Mouse (Mus musculus): ENCODE measurements at regions not wholly inside any gene's neighbourhood (a gene's known extent, or its start where the extent isn't known, plus 50 kb on each side); places are given as distances from the start of the nearest gene placed in this dataset.

DNA sequence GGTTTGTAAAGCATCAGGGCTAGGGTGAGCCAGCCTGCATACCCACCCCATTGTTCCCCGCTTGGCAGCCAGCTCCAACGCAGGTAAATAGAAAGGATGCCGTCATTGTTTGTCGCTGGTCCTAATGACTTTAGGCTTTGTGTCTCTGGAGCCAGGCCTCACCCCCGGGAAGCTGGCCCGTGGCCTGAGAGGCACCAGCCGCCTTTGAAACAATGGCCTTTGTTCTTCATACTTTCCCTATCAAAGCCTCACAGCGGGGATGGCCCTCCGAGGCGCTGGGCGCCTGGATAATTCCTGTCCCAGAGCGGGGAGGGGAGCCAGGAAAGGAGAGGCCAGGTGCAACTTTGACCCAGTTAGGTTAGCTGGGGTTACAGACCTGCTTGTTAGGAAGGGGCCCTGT lies 495.0 kb downstream of the Med13l start:
- no peaks in the 10 kb centered on the region for H3K9me3 ChIP-seq (replicated peaks; ENCODE audit: insufficient read depth, low read length)
- H3K79me2 ChIP-seq (ENCODE audit: control insufficient read depth, insufficient read depth, low read length, poor library complexity) = no peaks in the 10 kb centered on the region

DNA sequence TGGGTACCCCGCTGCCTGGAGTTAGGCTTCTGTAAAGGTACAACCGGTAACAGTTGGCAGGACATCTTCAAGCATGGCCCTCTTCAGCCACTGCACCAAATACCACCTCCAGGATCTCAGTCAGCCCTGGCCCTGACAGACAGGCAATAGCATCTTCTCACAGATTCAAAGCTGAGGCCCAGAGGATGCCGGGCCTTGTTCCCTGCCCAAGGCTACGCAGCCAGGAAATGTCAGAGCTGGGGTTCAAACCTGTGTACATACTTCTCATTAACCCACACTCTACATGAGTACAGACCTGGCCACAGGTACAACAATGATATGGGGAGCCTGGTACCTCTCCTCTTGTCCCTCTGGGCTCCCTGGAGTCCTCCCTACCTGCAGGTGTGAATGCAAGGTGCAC lies 497.3 kb downstream of the Med13l start:
- TF ChIP-seq POLR2AphosphoS2 (IDR thresholded peaks at IDR 0.05; ENCODE audit: low read length) (no peak), SMC3 (IDR thresholded peaks at IDR 0.05; ENCODE audit: low read depth, low read length) (no peak), MAFK (IDR thresholded peaks at IDR 0.05; ENCODE audit: borderline replicate concordance, low read depth, low read length) (no peak), MYB (IDR thresholded peaks at IDR 0.05; ENCODE audit: low read depth, low read length) (no peak), EP300 (IDR thresholded peaks at IDR 0.05; ENCODE audit: low read depth in 1 of 2, low read length in 2 of 2) (no peak), JUND (IDR thresholded peaks at IDR 0.05; ENCODE audit: low read depth, low read length) (no peak), USF1 (IDR thresholded peaks at IDR 0.05; ENCODE audit: low read depth, low read length) (no peak), TCF12 (IDR thresholded peaks at IDR 0.05; ENCODE audit: low read depth, low read length) (no peak), GABPA (IDR thresholded peaks at IDR 0.05; ENCODE audit: low read depth, low read length) (no peak), MAZ (IDR thresholded peaks at IDR 0.05; ENCODE audit: low read depth, low read length) (no peak), SIN3A (IDR thresholded peaks at IDR 0.05; ENCODE audit: low read length) (no peak), CHD1 (IDR thresholded peaks at IDR 0.05; ENCODE audit: low read depth, low read length) (no peak), RCOR1 (IDR thresholded peaks at IDR 0.05; ENCODE audit: low read depth, low read length) (no peak), ETS1 (IDR thresholded peaks at IDR 0.05; ENCODE audit: low read depth, low read length) (no peak), TAL1 (IDR thresholded peaks at IDR 0.05; ENCODE audit: low read length) (no peak), ZMIZ1 (IDR thresholded peaks at IDR 0.05; ENCODE audit: low read depth, low read length) (no peak), RAD21 (IDR thresholded peaks at IDR 0.05; ENCODE audit: low read depth, low read length) (no peak), POLR2A (IDR thresholded peaks at IDR 0.05; ENCODE audit: control insufficient read depth in 1 of 2, insufficient read depth in 1 of 2, low read depth in 1 of 2, low read length in 2 of 2, poor library complexity in 1 of 2) (no peak), USF2 (IDR thresholded peaks at IDR 0.05; ENCODE audit: borderline replicate concordance in 1 of 2, insufficient read depth in 1 of 2, low read depth in 1 of 2, low read length in 2 of 2) (no peak)
- no peaks in the 10 kb centered on the region for H3K36me3 ChIP-seq (ENCODE audit: control insufficient read depth in 1 of 2, insufficient read depth in 2 of 2, low read length in 2 of 2)
- DNase-seq (ENCODE audit: low read depth, low spot score) = no peak
- no peaks in the 10 kb centered on the region for H3K9me3 ChIP-seq (replicated peaks; ENCODE audit: insufficient read depth, low read length)
- no peaks in the 10 kb centered on the region for H3K4me1 ChIP-seq (ENCODE audit: control insufficient read depth in 1 of 2, insufficient read depth in 2 of 2, low read length in 2 of 2)
- no peaks in the 10 kb centered on the region for H3K27me3 ChIP-seq (ENCODE audit: control insufficient read depth in 1 of 2, insufficient read depth in 2 of 2, low read length in 2 of 2)
- no peaks in the 10 kb centered on the region for H3K79me2 ChIP-seq (ENCODE audit: control insufficient read depth, insufficient read depth, low read length, poor library complexity)
- no peak overlapping the region for H3K27ac ChIP-seq (ENCODE audit: control insufficient read depth, low read depth, low read length)
- no peak overlapping the region for H3K4me3 ChIP-seq (ENCODE audit: control insufficient read depth in 1 of 2, insufficient read depth in 1 of 2, low read depth in 2 of 2, low read length in 2 of 2)
- no peak overlapping the region for H3K9ac ChIP-seq (ENCODE audit: control insufficient read depth, low read depth, low read length, poor library complexity, severe bottlenecking)

More for the DNA sequence above, 495.0 kb downstream of the Med13l start:
- TF ChIP-seq MYC (IDR thresholded peaks at IDR 0.05; ENCODE audit: low read depth, low read length) = no peak
- no peak for TF ChIP-seq CTCF (IDR thresholded peaks at IDR 0.05 in 2 of 3, conservative IDR thresholded peaks at IDR 0.05 in 1 of 3; ENCODE audit: control insufficient read depth in 1 of 3, insufficient read depth in 1 of 3, low read depth in 2 of 3, low read length in 3 of 3, poor library complexity in 1 of 3, severe bottlenecking in 1 of 3)
- TF ChIP-seq MYB (IDR thresholded peaks at IDR 0.05; ENCODE audit: low read depth, low read length) = no peak
- no peak for TF ChIP-seq ZMIZ1 (IDR thresholded peaks at IDR 0.05; ENCODE audit: low read depth, low read length)
- no peak for TF ChIP-seq EP300 (IDR thresholded peaks at IDR 0.05; ENCODE audit: low read depth in 1 of 2, low read length in 2 of 2)
- TF ChIP-seq MEF2A (IDR thresholded peaks at IDR 0.05; ENCODE audit: extremely low read depth, insufficient replicate concordance, low read depth, low read length, poor library complexity, severe bottlenecking) = no peak
- no peak for TF ChIP-seq USF1 (IDR thresholded peaks at IDR 0.05; ENCODE audit: low read depth, low read length)
- no peak for TF ChIP-seq KAT2A (conservative IDR thresholded peaks at IDR 0.05; ENCODE audit: low read depth, low read length)
- Histone ChIP-seq H3K27ac (ENCODE audit: control insufficient read depth, low read depth, low read length) (no peak overlapping the region), H3K27me3 (ENCODE audit: control insufficient read depth in 1 of 2, insufficient read depth in 2 of 2, low read length in 2 of 2) (no peaks in the 10 kb centered on the region), H3K36me3 (ENCODE audit: control insufficient read depth in 1 of 2, insufficient read depth in 2 of 2, low read length in 2 of 2) (no peaks in the 10 kb centered on the region), H3K4me3 (ENCODE audit: control insufficient read depth in 1 of 2, insufficient read depth in 1 of 2, low read depth in 2 of 2, low read length in 2 of 2) (no peak overlapping the region), H3K4me1 (ENCODE audit: control insufficient read depth in 1 of 2, insufficient read depth in 2 of 2, low read length in 2 of 2) (no peaks in the 10 kb centered on the region), H3K9ac (ENCODE audit: control insufficient read depth, low read depth, low read length, poor library complexity, severe bottlenecking) (no peak overlapping the region)
- no peak for DNase-seq (ENCODE audit: low read depth, low spot score)
